ENCODE assay signal across 21 mouse cellular contexts in the genomic region with DNA sequence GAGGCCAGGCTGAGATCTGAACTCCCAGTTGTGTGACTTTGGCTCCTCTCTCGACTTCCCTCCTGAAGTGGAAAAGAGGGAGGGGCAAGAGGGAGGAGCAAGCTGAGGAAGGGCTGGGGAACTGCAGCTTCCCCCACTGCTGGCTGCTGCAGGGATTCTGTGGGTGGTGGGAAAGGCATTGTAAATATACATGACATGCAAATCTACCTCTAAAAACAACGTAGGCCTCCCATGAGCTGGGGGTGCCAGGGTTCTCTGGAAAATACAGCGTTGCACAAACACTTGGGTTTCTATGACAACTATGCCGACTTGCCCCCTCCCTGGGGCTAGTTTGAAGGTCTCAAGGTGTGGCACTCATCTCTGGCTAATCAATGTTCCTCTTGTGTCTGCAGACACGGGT. TPM values are rescaled to one million over a fixed set of nuclear protein-coding genes. Genes with fewer than 3 reads are reported as not detected.
DNase-seq lines count a peak whose midpoint lies in the region; ATAC-seq and TF ChIP-seq lines count a peak whose summit lies in the region.
"Had no signal": no experiment of that assay in that cellular context is flagged by ENCODE, and none has a peak within 500 bp of the region (broad histone marks: within the 10 kb centered on the region; RNA-seq: fewer than 3 reads in every experiment).

No protein-coding gene starts in this region.

- no peak for ATAC-seq in forebrain, embryonic 14.5 days
- ATAC-seq in forebrain, embryonic 11.5 days (replicated peaks; ENCODE audit: low FRiP score): no peak
- ATAC-seq in midbrain, embryonic 14.5 days (ENCODE audit: low FRiP score, low TSS enrichment): no peak
- no peak for ATAC-seq in midbrain, embryonic 11.5 days (ENCODE audit: low FRiP score)
- no peak for ATAC-seq in forebrain, postnatal 0 days
- ATAC-seq in neural tube, embryonic 15.5 days (ENCODE audit: low FRiP score): no peak
- ATAC-seq: CD4-positive, CD25-positive, alpha-beta regulatory T cell, adult 4 months; intestine, embryonic 15.5 days; midbrain, embryonic 15.5 days had no signal

- no peak overlapping the region for H3K4me3 ChIP-seq in forebrain, embryonic 14.5 days (ENCODE audit: low read depth, low read length)
- no peak overlapping the region for H3K4me3 ChIP-seq in forebrain, embryonic 11.5 days (ENCODE audit: low read depth, low read length)
- H3K4me3 ChIP-seq in midbrain, embryonic 14.5 days (replicated peaks; ENCODE audit: low read depth, low read length): no peak overlapping the region
- H3K4me3 ChIP-seq in midbrain, embryonic 11.5 days (ENCODE audit: low read depth, low read length): no peak overlapping the region
- H3K4me3 ChIP-seq in forebrain, postnatal 0 days (ENCODE audit: low read depth, low read length): no peak overlapping the region
- H3K4me3 ChIP-seq in neural tube, embryonic 15.5 days (replicated peaks): no peak overlapping the region
- H3K4me3 ChIP-seq: heart, adult 2 months; hindbrain, embryonic 15.5 days; intestine, embryonic 15.5 days; midbrain, embryonic 15.5 days; myocyte had no signal

- H3K9me3 ChIP-seq in forebrain, embryonic 14.5 days (replicated peaks; ENCODE audit: control insufficient read depth, low read length): no peaks in the 10 kb centered on the region
- H3K9me3 ChIP-seq in forebrain, embryonic 11.5 days (ENCODE audit: control insufficient read depth, low read length): no peaks in the 10 kb centered on the region
- H3K9me3 ChIP-seq in midbrain, embryonic 14.5 days (ENCODE audit: control insufficient read depth, low read length): no peaks in the 10 kb centered on the region
- H3K9me3 ChIP-seq in midbrain, embryonic 11.5 days (ENCODE audit: control insufficient read depth, low read length): no peaks in the 10 kb centered on the region
- H3K9me3 ChIP-seq in forebrain, postnatal 0 days (ENCODE audit: low read length): no peaks in the 10 kb centered on the region
- no peaks in the 10 kb centered on the region for H3K9me3 ChIP-seq in neural tube, embryonic 15.5 days (replicated peaks)
- H3K9me3 ChIP-seq: hindbrain, embryonic 15.5 days; intestine, embryonic 15.5 days; midbrain, embryonic 15.5 days had no signal

- H3K27ac ChIP-seq in forebrain, embryonic 14.5 days (ENCODE audit: low read depth, low read length): peak overlapping the region; percentile 69; the same call in 1 of the 2 replicates
- H3K27ac ChIP-seq in forebrain, embryonic 11.5 days (ENCODE audit: low read depth, low read length): no peak overlapping the region
- no peak overlapping the region for H3K27ac ChIP-seq in midbrain, embryonic 14.5 days (replicated peaks; ENCODE audit: low read depth, low read length)
- no peak overlapping the region for H3K27ac ChIP-seq in midbrain, embryonic 11.5 days (ENCODE audit: low read depth, low read length)
- H3K27ac ChIP-seq in forebrain, postnatal 0 days (ENCODE audit: low read depth, low read length): 0 out of 2 replicates have a peak overlapping the region, but pooled peaks have one; percentile 70
- no peak overlapping the region for H3K27ac ChIP-seq in neural tube, embryonic 15.5 days (replicated peaks)
- H3K27ac ChIP-seq: heart, adult 2 months; hindbrain, embryonic 15.5 days; intestine, embryonic 15.5 days; midbrain, embryonic 15.5 days had no signal

- H3K4me1 ChIP-seq in forebrain, embryonic 14.5 days (ENCODE audit: control insufficient read depth, insufficient read depth, low read length): peaks cover 33% of the 10 kb centered on the region
- H3K4me1 ChIP-seq in forebrain, embryonic 11.5 days (replicated peaks; ENCODE audit: control insufficient read depth, insufficient read depth, low read length): no peaks in the 10 kb centered on the region
- H3K4me1 ChIP-seq in midbrain, embryonic 14.5 days (ENCODE audit: control insufficient read depth, insufficient read depth, low read length): peaks cover 8% of the 10 kb centered on the region; the same call in 1 of the 2 replicates
- no peaks in the 10 kb centered on the region for H3K4me1 ChIP-seq in midbrain, embryonic 11.5 days (ENCODE audit: control insufficient read depth, insufficient read depth, low read length)
- H3K4me1 ChIP-seq in forebrain, postnatal 0 days (ENCODE audit: insufficient read depth): peaks cover 34% of the 10 kb centered on the region
- peaks cover 15% of the 10 kb centered on the region for H3K4me1 ChIP-seq in neural tube, embryonic 15.5 days
- H3K4me1 ChIP-seq: intestine, embryonic 15.5 days had no signal

- H3K4me2 ChIP-seq in forebrain, embryonic 14.5 days (ENCODE audit: low read length): no peak overlapping the region
- H3K4me2 ChIP-seq in forebrain, embryonic 11.5 days (ENCODE audit: low read depth, low read length, severe bottlenecking): no peak overlapping the region
- no peak overlapping the region for H3K4me2 ChIP-seq in midbrain, embryonic 14.5 days (ENCODE audit: low read length)
- no peak overlapping the region for H3K4me2 ChIP-seq in midbrain, embryonic 11.5 days
- no peak overlapping the region for H3K4me2 ChIP-seq in forebrain, postnatal 0 days (ENCODE audit: low read depth)
- H3K4me2 ChIP-seq in neural tube, embryonic 15.5 days: no peak overlapping the region
- H3K4me2 ChIP-seq: hindbrain, embryonic 15.5 days; intestine, embryonic 15.5 days; midbrain, embryonic 15.5 days had no signal

- no peaks in the 10 kb centered on the region for H3K36me3 ChIP-seq in forebrain, embryonic 14.5 days (ENCODE audit: control insufficient read depth, insufficient read depth, low read length)
- no peaks in the 10 kb centered on the region for H3K36me3 ChIP-seq in forebrain, embryonic 11.5 days (ENCODE audit: control insufficient read depth, insufficient read depth, low read length)
- H3K36me3 ChIP-seq in midbrain, embryonic 14.5 days (ENCODE audit: control insufficient read depth, insufficient read depth, low read length): no peaks in the 10 kb centered on the region
- H3K36me3 ChIP-seq in midbrain, embryonic 11.5 days (ENCODE audit: control insufficient read depth, insufficient read depth, low read length): no peaks in the 10 kb centered on the region
- H3K36me3 ChIP-seq in forebrain, postnatal 0 days (ENCODE audit: insufficient read depth): no peaks in the 10 kb centered on the region
- no peaks in the 10 kb centered on the region for H3K36me3 ChIP-seq in neural tube, embryonic 15.5 days
- H3K36me3 ChIP-seq: hindbrain, embryonic 15.5 days; intestine, embryonic 15.5 days; midbrain, embryonic 15.5 days had no signal

- H3K27me3 ChIP-seq in forebrain, embryonic 14.5 days (replicated peaks; ENCODE audit: control insufficient read depth, insufficient read depth, low read length): no peaks in the 10 kb centered on the region
- H3K27me3 ChIP-seq in forebrain, embryonic 11.5 days (ENCODE audit: control insufficient read depth, insufficient read depth, low read length): no peaks in the 10 kb centered on the region
- no peaks in the 10 kb centered on the region for H3K27me3 ChIP-seq in midbrain, embryonic 14.5 days (ENCODE audit: control insufficient read depth, insufficient read depth, low read length)
- H3K27me3 ChIP-seq in midbrain, embryonic 11.5 days (ENCODE audit: control insufficient read depth, insufficient read depth, low read length): no peaks in the 10 kb centered on the region
- H3K27me3 ChIP-seq in forebrain, postnatal 0 days (ENCODE audit: insufficient read depth, low read length): no peaks in the 10 kb centered on the region
- H3K27me3 ChIP-seq in neural tube, embryonic 15.5 days (replicated peaks): no peaks in the 10 kb centered on the region
- H3K27me3 ChIP-seq: hindbrain, embryonic 15.5 days; intestine, embryonic 15.5 days; midbrain, embryonic 15.5 days had no signal

- WGBS in forebrain, embryonic 14.5 days: 14% methylated on average over 5 of the region's 5 CpGs
- WGBS in forebrain, embryonic 11.5 days: 27% methylated on average over 5 of the region's 5 CpGs
- WGBS in midbrain, embryonic 14.5 days: 19% methylated on average over 5 of the region's 5 CpGs
- 30% methylated on average over 5 of the region's 5 CpGs for WGBS in midbrain, embryonic 11.5 days
- 16% methylated on average over 5 of the region's 5 CpGs for WGBS in forebrain, postnatal 0 days
- 18% methylated on average over 5 of the region's 5 CpGs for WGBS in neural tube, embryonic 15.5 days

- peak; percentile 47 for DNase-seq in forebrain, embryonic 14.5 days (ENCODE audit: low spot score)
- DNase-seq in forebrain, embryonic 11.5 days (ENCODE audit: low spot score): no peak
- peak; percentile 18 for DNase-seq in midbrain, embryonic 14.5 days
- DNase-seq in midbrain, embryonic 11.5 days (ENCODE audit: low spot score, missing footprints): no peak
- DNase-seq in forebrain, postnatal 0 days: peak; percentile 39
- no peak for DNase-seq in urinary bladder, adult 2 months (ENCODE audit: low spot score)
- DNase-seq: adrenal gland, postnatal 36 days; cerebellum, adult 2 months; cerebellum, postnatal 36 days; gastrocnemius, postnatal 25 days; heart, adult 2 months; heart, postnatal 36 days; liver; lung, postnatal 14 days; thymus, adult 18-20 months had no signal

- no peak overlapping the region for H3K9ac ChIP-seq in forebrain, embryonic 14.5 days (ENCODE audit: low read length)
- no peak overlapping the region for H3K9ac ChIP-seq in forebrain, embryonic 11.5 days (ENCODE audit: low read length)
- no peak overlapping the region for H3K9ac ChIP-seq in midbrain, embryonic 14.5 days (replicated peaks; ENCODE audit: low read length)
- H3K9ac ChIP-seq in midbrain, embryonic 11.5 days (ENCODE audit: low read length): no peak overlapping the region
- H3K9ac ChIP-seq in forebrain, postnatal 0 days: no peak overlapping the region
- H3K9ac ChIP-seq in neural tube, embryonic 15.5 days (replicated peaks): no peak overlapping the region
- H3K9ac ChIP-seq: hindbrain, embryonic 15.5 days; intestine, embryonic 15.5 days; midbrain, embryonic 15.5 days had no signal

- TF ChIP-seq CTCF in forebrain, postnatal 0 days (IDR thresholded peaks at IDR 0.05; ENCODE audit: low read depth): no peak

RNA-seq across cellular contexts. Expression of gene Dlgap4, which starts 50.9 kb away (rescaled TPM):
- polyA plus RNA-seq in forebrain, embryonic 14.5 days (2014; fragmentation: Nextera tagmentation; extraction: Ambion mirVana): 307 and 334 TPM in 2 replicates
- 140 and 163 TPM in 2 replicates for polyA plus RNA-seq in forebrain, embryonic 11.5 days (2014; fragmentation: Nextera tagmentation; extraction: Ambion mirVana)
- 272 and 276 TPM in 2 replicates for polyA plus RNA-seq in midbrain, embryonic 14.5 days (2014; fragmentation: Nextera tagmentation; extraction: Ambion mirVana)
- 127 and 136 TPM in 2 replicates for polyA plus RNA-seq in midbrain, embryonic 11.5 days (2014; fragmentation: Nextera tagmentation; extraction: Ambion mirVana)
- 218 and 235 TPM in 2 replicates for total RNA-seq in forebrain, postnatal 0 days (2014; rRNA removed)
- 327 and 354 TPM in 2 replicates for polyA plus RNA-seq in forebrain, postnatal 0 days (2015; fragmentation: Nextera tagmentation; extraction: Ambion mirVana)
- 67.0 and 95.5 TPM in 2 replicates for polyA plus RNA-seq in urinary bladder, adult 2 months (2012; rRNA removed)
- polyA plus RNA-seq in neural tube, embryonic 15.5 days (2015; fragmentation: Nextera tagmentation; extraction: Ambion mirVana): 161 and 188 TPM in 2 replicates

Comparison
In these comparisons a context has a peak if more than half of its experiments do, and no peak if none do; other contexts are left out.
1. DNase-seq: peak in forebrain, embryonic 14.5 days (single experiment), midbrain, embryonic 14.5 days (single experiment) and forebrain, postnatal 0 days (single experiment); none in forebrain, embryonic 11.5 days (single experiment), midbrain, embryonic 11.5 days (single experiment) and urinary bladder, adult 2 months (single experiment).
2. H3K27ac ChIP-seq: peak in forebrain, embryonic 14.5 days (single experiment) and forebrain, postnatal 0 days (single experiment); none in forebrain, embryonic 11.5 days (single experiment), midbrain, embryonic 14.5 days (single experiment), midbrain, embryonic 11.5 days (single experiment) and neural tube, embryonic 15.5 days (single experiment).